Mouse (Mus musculus) erythroblast, embryonic 14.5 days (primary cell): ENCODE results near the gene Cytip.

Experiments used
- GATA1 ChIP-seq: IDR thresholded peaks from 2 replicates; pipeline ENCODE4 v1.6.1; 2012; ENCODE audit warnings: low read length, inconsistent platforms, mixed read lengths
- TAL1 ChIP-seq: IDR thresholded peaks from 3 replicates; pipeline ENCODE4 v1.6.1; 2012; ENCODE audit warnings: low read length, inconsistent platforms, mixed read lengths

- TF ChIP-seq GATA1 (no peak), TAL1 (no peak)
These were observed 100.5 kb downstream of the Cytip start for GRCm38 (mm10) chr2:58094818-58095217.
